Mouse (Mus musculus): ENCODE data around the gene Gne.

- no peak for TF ChIP-seq CTCF (IDR thresholded peaks at IDR 0.05; ENCODE audit: control insufficient read depth, insufficient read depth, insufficient replicate concordance, low read depth, low read length)
- no peak for TF ChIP-seq POLR2A (IDR thresholded peaks at IDR 0.05; ENCODE audit: control insufficient read depth, low read depth, low read length)
Observed at GRCm38 (mm10) chr4:44070641-44071040, 13.3 kb downstream of the Gne start.
